Mouse (Mus musculus): Measurements from ENCODE around the gene Syne3. TPM values are rescaled to one million over a fixed set of nuclear protein-coding genes. Genes with fewer than 3 reads are reported as not detected.

Gene Syne3
- polyA plus RNA-seq, 1 experiment from 2014 or later: 0.29 TPM

GRCm38 (mm10) chr12:105016639-105017038 lies 7.0 kb upstream of the Syne3 start:
- WGBS: 76% methylated on average over 10 of the region's 10 CpGs
- 0 out of 2 replicates have a peak, but pooled peaks cover 3% of the 10 kb centered on the region for H3K4me1 ChIP-seq (ENCODE audit: insufficient read depth)
- 0 out of 2 replicates have a peak, but pooled peaks cover 9% of the 10 kb centered on the region for H3K27me3 ChIP-seq (ENCODE audit: insufficient read depth, low read length)
- TF ChIP-seq CTCF (IDR thresholded peaks at IDR 0.05; ENCODE audit: low read depth): no peak
- H3K9me3 ChIP-seq (ENCODE audit: low read depth, low read length): no peaks in the 10 kb centered on the region
- no peak overlapping the region for H3K9ac ChIP-seq
- no peak overlapping the region for H3K27ac ChIP-seq (ENCODE audit: low read depth)
- no peaks in the 10 kb centered on the region for H3K36me3 ChIP-seq (ENCODE audit: insufficient read depth)
- H3K4me3 ChIP-seq (ENCODE audit: low read depth, low read length): no peak overlapping the region
- no peak for DNase-seq
- H3K4me2 ChIP-seq: no peak overlapping the region
- ATAC-seq (ENCODE audit: insufficient read depth): no peak

DNA sequence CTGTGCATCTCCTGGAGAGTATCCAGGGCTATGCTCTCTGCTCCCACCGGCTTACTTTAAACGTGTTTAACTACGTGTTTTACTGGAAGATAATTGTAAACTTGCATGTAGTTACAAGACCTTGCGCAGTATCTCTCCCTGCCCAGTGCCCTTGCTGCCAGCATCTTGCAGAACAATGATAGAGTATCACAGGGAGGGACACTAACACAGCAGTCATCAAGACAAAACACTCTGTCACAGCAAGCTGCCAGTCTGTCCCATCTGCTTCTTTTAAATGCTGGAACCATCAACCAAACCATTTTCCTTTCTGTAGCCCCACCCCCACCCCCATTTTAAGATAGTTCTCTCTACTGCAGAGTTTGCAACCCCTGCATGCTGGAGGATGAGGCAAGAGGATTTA lies 6.6 kb upstream of the Syne3 start:
- DNase-seq (no peak), ATAC-seq (ENCODE audit: insufficient read depth) (no peak)
- H3K9me3 ChIP-seq (ENCODE audit: low read depth, low read length): no peaks in the 10 kb centered on the region
- H3K4me1 ChIP-seq (ENCODE audit: insufficient read depth): 0 out of 2 replicates have a peak, but pooled peaks cover 3% of the 10 kb centered on the region
- H3K27ac ChIP-seq (ENCODE audit: low read depth): no peak overlapping the region
- H3K4me2 ChIP-seq: no peak overlapping the region
- no peak overlapping the region for H3K4me3 ChIP-seq (ENCODE audit: low read depth, low read length)
- H3K36me3 ChIP-seq (ENCODE audit: insufficient read depth): no peaks in the 10 kb centered on the region
- H3K9ac ChIP-seq: no peak overlapping the region
- WGBS: 58% methylated on average over 4 of the region's 4 CpGs
- TF ChIP-seq CTCF (IDR thresholded peaks at IDR 0.05; ENCODE audit: low read depth): no peak
- peaks cover 11% of the 10 kb centered on the region; the same call in 1 of the 2 replicates for H3K27me3 ChIP-seq (ENCODE audit: insufficient read depth, low read length)

DNA sequence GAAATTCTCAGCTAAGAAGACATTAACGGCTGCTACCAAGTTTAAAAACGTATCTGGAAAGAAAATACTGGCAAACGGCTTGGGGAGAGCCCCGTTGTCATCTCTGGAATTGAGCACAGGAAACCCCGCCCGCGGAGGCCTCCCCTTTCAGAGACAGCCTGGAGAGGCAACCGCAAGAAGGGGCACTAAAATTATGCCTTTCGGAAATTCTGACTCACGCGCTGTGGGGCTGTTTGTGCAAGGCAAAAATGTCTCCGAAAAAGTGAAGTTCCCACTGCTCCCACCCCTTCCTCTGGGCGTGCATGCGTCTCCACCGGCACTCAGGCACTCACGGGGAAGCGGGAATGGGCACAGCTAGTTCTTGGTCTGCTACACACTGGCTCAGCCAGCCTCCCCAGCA lies 3.5 kb upstream of the Syne3 start:
- TF ChIP-seq CTCF (IDR thresholded peaks at IDR 0.05; ENCODE audit: low read depth): no peak
- Histone ChIP-seq H3K27me3 (ENCODE audit: insufficient read depth, low read length) (peaks cover 36% of the 10 kb centered on the region), H3K4me2 (peak overlapping the region; percentile 36; the same call in 1 of the 2 replicates), H3K27ac (ENCODE audit: low read depth) (no peak overlapping the region; the same call in 1 of the 2 replicates), H3K9ac (no peak overlapping the region), H3K36me3 (ENCODE audit: insufficient read depth) (no peaks in the 10 kb centered on the region), H3K9me3 (ENCODE audit: low read depth, low read length) (no peaks in the 10 kb centered on the region), H3K4me3 (ENCODE audit: low read depth, low read length) (no peak overlapping the region), H3K4me1 (ENCODE audit: insufficient read depth) (peaks cover 13% of the 10 kb centered on the region; the same call in 1 of the 2 replicates)
- WGBS: 24% methylated on average over 17 of the region's 17 CpGs
- peak; percentile 73 for DNase-seq
- ATAC-seq (ENCODE audit: insufficient read depth): no peak

DNA sequence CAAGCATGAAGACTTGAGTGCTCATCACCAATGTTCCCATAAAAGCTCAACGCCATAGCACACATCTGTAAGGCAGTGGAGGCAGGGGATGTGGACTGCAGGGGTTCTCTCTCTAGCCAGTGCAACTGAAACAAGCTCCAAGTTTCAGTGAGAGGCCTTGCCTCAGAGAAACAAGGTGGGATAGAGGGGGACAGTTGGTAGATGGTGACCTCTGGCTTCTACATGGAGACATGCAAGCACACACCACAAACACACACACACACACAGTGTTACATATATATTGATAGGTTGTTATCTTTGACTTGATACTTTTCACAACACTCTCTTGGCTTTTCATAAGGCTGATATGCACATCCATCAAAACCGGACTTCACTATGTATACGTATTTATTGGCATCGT lies 2.7 kb upstream of the Syne3 start:
- Histone ChIP-seq H3K9ac (no peak overlapping the region), H3K36me3 (ENCODE audit: insufficient read depth) (no peaks in the 10 kb centered on the region), H3K9me3 (ENCODE audit: low read depth, low read length) (no peaks in the 10 kb centered on the region), H3K4me2 (no peak overlapping the region), H3K4me3 (ENCODE audit: low read depth, low read length) (no peak overlapping the region), H3K27ac (ENCODE audit: low read depth) (no peak overlapping the region), H3K27me3 (ENCODE audit: insufficient read depth, low read length) (peaks cover 43% of the 10 kb centered on the region), H3K4me1 (ENCODE audit: insufficient read depth) (peaks cover 13% of the 10 kb centered on the region; the same call in 1 of the 2 replicates)
- WGBS: 89% methylated on average over 4 of the region's 4 CpGs
- DNase-seq (no peak), ATAC-seq (ENCODE audit: insufficient read depth) (no peak)
- TF ChIP-seq CTCF (IDR thresholded peaks at IDR 0.05; ENCODE audit: low read depth): no peak

GRCm38 (mm10) chr12:105011589-105011988 lies 2.0 kb upstream of the Syne3 start:
- no peak for DNase-seq
- WGBS: 89% methylated on average over 1 of the region's 1 CpGs
- H3K9ac ChIP-seq: no peak overlapping the region
- no peak overlapping the region for H3K4me2 ChIP-seq
- no peaks in the 10 kb centered on the region for H3K9me3 ChIP-seq (ENCODE audit: low read depth, low read length)
- TF ChIP-seq CTCF (IDR thresholded peaks at IDR 0.05; ENCODE audit: low read depth): no peak
- H3K4me3 ChIP-seq (ENCODE audit: low read depth, low read length): no peak overlapping the region
- peaks cover 13% of the 10 kb centered on the region; the same call in 1 of the 2 replicates for H3K4me1 ChIP-seq (ENCODE audit: insufficient read depth)
- no peak for ATAC-seq (ENCODE audit: insufficient read depth)
- H3K36me3 ChIP-seq (ENCODE audit: insufficient read depth): no peaks in the 10 kb centered on the region
- H3K27ac ChIP-seq (ENCODE audit: low read depth): no peak overlapping the region
- peaks cover 45% of the 10 kb centered on the region for H3K27me3 ChIP-seq (ENCODE audit: insufficient read depth, low read length)

GRCm38 (mm10) chr12:105010213-105010790 lies 693 bp upstream of the Syne3 start:
- no peaks in the 10 kb centered on the region for H3K9me3 ChIP-seq (ENCODE audit: low read depth, low read length)
- 19% methylated on average over 9 of the region's 9 CpGs for WGBS
- H3K4me2 ChIP-seq: peak overlapping the region; percentile 96
- TF ChIP-seq CTCF (IDR thresholded peaks at IDR 0.05; ENCODE audit: low read depth): no peak
- peak overlapping the region; percentile 52 for H3K9ac ChIP-seq
- no peak for DNase-seq
- H3K27me3 ChIP-seq (ENCODE audit: insufficient read depth, low read length): peaks cover 45% of the 10 kb centered on the region
- peak; percentile 8; the same call in 1 of the 2 replicates for ATAC-seq (ENCODE audit: insufficient read depth)
- H3K27ac ChIP-seq (ENCODE audit: low read depth): no peak overlapping the region
- no peaks in the 10 kb centered on the region for H3K36me3 ChIP-seq (ENCODE audit: insufficient read depth)
- peak overlapping the region; percentile 60 for H3K4me3 ChIP-seq (ENCODE audit: low read depth, low read length)
- H3K4me1 ChIP-seq (ENCODE audit: insufficient read depth): peaks cover 13% of the 10 kb centered on the region; the same call in 1 of the 2 replicates

DNA sequence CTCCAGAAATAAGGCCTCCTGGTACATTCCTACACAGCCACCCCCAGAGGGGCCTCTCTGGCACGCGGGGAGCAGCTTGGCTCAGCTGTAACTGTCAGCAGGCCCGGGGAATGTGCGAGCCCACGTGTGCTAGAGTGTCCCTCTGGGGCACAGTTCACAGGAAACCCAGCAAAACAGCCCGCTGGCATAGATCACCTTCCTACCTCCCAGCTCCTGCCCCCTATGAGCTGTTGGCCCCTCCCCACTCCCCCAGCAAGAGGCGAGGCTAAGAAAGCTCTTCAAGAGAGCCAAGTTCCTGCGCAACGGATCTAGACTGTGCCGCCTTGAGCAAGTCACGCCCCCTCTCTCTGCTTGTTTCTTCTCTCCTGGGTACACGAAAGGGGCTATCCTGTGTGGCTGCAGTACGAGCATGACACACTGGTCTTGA lies 844 bp downstream of the Syne3 start:
- Histone ChIP-seq H3K36me3 (ENCODE audit: insufficient read depth) (no peaks in the 10 kb centered on the region), H3K9me3 (ENCODE audit: low read depth, low read length) (no peaks in the 10 kb centered on the region), H3K27ac (ENCODE audit: low read depth) (no peak overlapping the region), H3K4me3 (ENCODE audit: low read depth, low read length) (peak overlapping the region; percentile 60), H3K4me1 (ENCODE audit: insufficient read depth) (peaks cover 13% of the 10 kb centered on the region; the same call in 1 of the 2 replicates), H3K4me2 (peak overlapping the region; percentile 96), H3K9ac (no peak overlapping the region; the same call in 1 of the 2 replicates), H3K27me3 (ENCODE audit: insufficient read depth, low read length) (peaks cover 41% of the 10 kb centered on the region)
- ATAC-seq (ENCODE audit: insufficient read depth) (peak; percentile 51; the same call in 1 of the 2 replicates), DNase-seq (peak; percentile 65)
- no peak for TF ChIP-seq CTCF (IDR thresholded peaks at IDR 0.05; ENCODE audit: low read depth)
- under 1% methylated on average over 13 of the region's 13 CpGs for WGBS

All from lung, embryonic 14.5 days (tissue).